Mouse (Mus musculus) thymus, adult 2 months (tissue): Measurements from ENCODE around the gene Tmem132c.

Experiments
- CTCF ChIP-seq: fragments of 200-500 bp; IDR thresholded peaks from 2 replicates; pipeline ENCODE4 v1.5.1; 2012; ENCODE audit warnings: mild to moderate bottlenecking, control low read depth, low read length, moderate library complexity, borderline replicate concordance; ENCODE audit not compliant: control insufficient read depth, poor library complexity, insufficient read depth; ENCODE audit errors: extremely low read depth
- POLR2A ChIP-seq: fragments of 200-500 bp; IDR thresholded peaks from 2 replicates; pipeline ENCODE4 v1.6.1; 2012; ENCODE audit warnings: mild to moderate bottlenecking, low read length, control low read depth, moderate library complexity; ENCODE audit not compliant: control insufficient read depth, poor library complexity, insufficient read depth; ENCODE audit errors: extremely low read depth

DNA sequence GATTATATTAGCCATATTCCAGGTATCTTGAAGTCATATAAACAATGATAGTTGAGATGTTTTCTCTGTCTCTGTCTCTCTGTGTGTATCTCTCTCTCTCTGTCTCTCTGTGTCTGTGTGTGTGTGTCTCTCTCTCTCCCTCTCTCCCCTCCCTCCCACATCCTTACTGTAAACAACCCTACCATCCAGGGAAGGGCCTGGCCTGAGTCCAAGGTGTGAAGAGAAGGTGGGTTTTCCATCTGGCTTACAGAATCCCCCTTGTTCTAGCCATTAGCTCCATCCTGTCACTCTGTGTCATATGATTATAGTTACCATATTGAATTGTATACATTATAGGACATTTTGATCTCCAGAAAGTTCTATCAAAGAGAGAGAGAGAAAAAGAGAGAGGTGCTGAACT is 182.3 kb downstream of the Tmem132c start:
- TF ChIP-seq CTCF (no peak), POLR2A (no peak)
